8 mouse cellular contexts compared by ENCODE assay signal in genomic region chr7:97696506-97697254, GRCm38 (mm10). TPM values are rescaled to one million over a fixed set of nuclear protein-coding genes. Genes with fewer than 3 reads are reported as not detected.
DNase-seq lines count a peak whose midpoint lies in the region; ATAC-seq and TF ChIP-seq lines count a peak whose summit lies in the region.

TSS of gene Clns1a (plus strand) at chr7:97696634.

- dilution Hi-C loops in CH12.LX (cut with MboI; ENCODE audit: extremely low pct_ligation_motif_present, extremely low pct_unique_long_range_greater_than_20kb, low sequenced_read_pairs), result no loop called here

- no peak for TF ChIP-seq CTCF in CH12.LX (conservative IDR thresholded peaks at IDR 0.05 in 1 of 2, IDR thresholded peaks at IDR 0.05 in 1 of 2; ENCODE audit: low read depth in 2 of 2, low read length in 2 of 2)
- no peak for TF ChIP-seq CTCF in heart, postnatal 0 days (IDR thresholded peaks at IDR 0.05; ENCODE audit: low read depth)
- no peak for TF ChIP-seq CTCF in testis, adult 2 months (IDR thresholded peaks at IDR 0.05; ENCODE audit: control insufficient read depth, insufficient read depth, insufficient replicate concordance, low read depth, low read length)

- peak; percentile 99 for ATAC-seq in forebrain, embryonic 12.5 days (ENCODE audit: low FRiP score)
- peak; percentile 97 for ATAC-seq in heart, postnatal 0 days (ENCODE audit: insufficient read depth, low read depth)
- peak; percentile 98 for ATAC-seq in liver, embryonic 16.5 days (ENCODE audit: low read depth)
- peak; percentile 99 for ATAC-seq in neural tube, embryonic 13.5 days (ENCODE audit: low read depth)

- peak; percentile 95 for DNase-seq in CH12.LX (ENCODE audit: extremely low read depth)
- DNase-seq in c-Kit-positive CD71-positive TER-119-negative erythroid progenitor cells, embryonic 14.5 days (ENCODE audit: low read depth), result peak; percentile 76
- peak; percentile 93 for DNase-seq in heart, postnatal 0 days (ENCODE audit: low spot score)
- peak; percentile 96 to 97 for DNase-seq in kidney, postnatal 4 days

- peak within 1 kb of the TSS; percentile 31 for H3K27ac ChIP-seq in CH12.LX (ENCODE audit: insufficient read depth, low read depth)
- peak within 1 kb of the TSS; percentile 80 for H3K27ac ChIP-seq in forebrain, embryonic 12.5 days
- H3K27ac ChIP-seq in heart, postnatal 0 days (ENCODE audit: low read depth), result peak within 1 kb of the TSS; percentile 75
- peak within 1 kb of the TSS; percentile 63 for H3K27ac ChIP-seq in liver, embryonic 16.5 days (ENCODE audit: low read length)
- peak within 1 kb of the TSS; percentile 82 for H3K27ac ChIP-seq in neural tube, embryonic 13.5 days (replicated peaks)
- H3K27ac ChIP-seq in testis, adult 2 months (ENCODE audit: control insufficient read depth, insufficient read depth, low read depth, low read length), result peak within 1 kb of the TSS; percentile 46

- peaks cover 0 to 47% of the 10 kb centered on the region in 2 experiments; a peak in 2 of 4 replicates for H3K4me1 ChIP-seq in CH12.LX (ENCODE audit: control insufficient read depth in 1 of 2, insufficient read depth in 2 of 2)
- H3K4me1 ChIP-seq in forebrain, embryonic 12.5 days, result peaks cover 17% of the 10 kb centered on the region
- peaks cover 10% of the 10 kb centered on the region; the same call in 1 of the 2 replicates for H3K4me1 ChIP-seq in heart, postnatal 0 days (ENCODE audit: control insufficient read depth, insufficient read depth)
- peaks cover 10% of the 10 kb centered on the region for H3K4me1 ChIP-seq in liver, embryonic 16.5 days (ENCODE audit: control insufficient read depth, low read depth, low read length)
- peaks cover 19% of the 10 kb centered on the region for H3K4me1 ChIP-seq in neural tube, embryonic 13.5 days (replicated peaks)
- H3K4me1 ChIP-seq in testis, adult 2 months (ENCODE audit: control insufficient read depth, insufficient read depth, low read length), result peaks cover 3% of the 10 kb centered on the region

- in situ Hi-C loops in CH12.LX (cut with MboI; ENCODE audit: low pct_ligation_motif_present, low pct_unique_long_range_greater_than_20kb, low sequenced_read_pairs), result loop anchor here (25.0 kb wide), 1 partner anchor 259 kb away; no protein-coding TSS in a partner anchor

- H3K79me2 ChIP-seq in CH12.LX (replicated peaks; ENCODE audit: control insufficient read depth, extremely low read depth, insufficient read depth, poor library complexity, severe bottlenecking), result peaks cover 45% of the 10 kb centered on the region

- 0 out of 2 replicates have a peak, but pooled peaks have one; percentile 46 for TF ChIP-seq EP300 in CH12.LX (IDR thresholded peaks at IDR 0.05; ENCODE audit: low read length)
- TF ChIP-seq EP300 in heart, postnatal 0 days (IDR thresholded peaks at IDR 0.05; ENCODE audit: low read depth), result peak; percentile 69; the same call in 1 of the 2 replicates

- H3K27me3 ChIP-seq in CH12.LX (replicated peaks), result no peaks in the 10 kb centered on the region
- no peaks in the 10 kb centered on the region for H3K27me3 ChIP-seq in forebrain, embryonic 12.5 days
- no peaks in the 10 kb centered on the region for H3K27me3 ChIP-seq in heart, postnatal 0 days (ENCODE audit: control insufficient read depth, insufficient read depth, low read length)
- H3K27me3 ChIP-seq in liver, embryonic 16.5 days (ENCODE audit: control insufficient read depth, insufficient read depth, low read depth, low read length), result no peaks in the 10 kb centered on the region
- no peaks in the 10 kb centered on the region for H3K27me3 ChIP-seq in neural tube, embryonic 13.5 days
- no peaks in the 10 kb centered on the region for H3K27me3 ChIP-seq in testis, adult 2 months (ENCODE audit: control insufficient read depth, insufficient read depth, low read length)

- H3K4me2 ChIP-seq in CH12.LX (ENCODE audit: insufficient read depth, low read depth, poor library complexity, severe bottlenecking), result peak within 1 kb of the TSS; percentile 54
- H3K4me2 ChIP-seq in forebrain, embryonic 12.5 days, result peak within 1 kb of the TSS; percentile 85
- peak within 1 kb of the TSS; percentile 78 for H3K4me2 ChIP-seq in heart, postnatal 0 days (ENCODE audit: low read depth, low read length)
- H3K4me2 ChIP-seq in liver, embryonic 16.5 days (ENCODE audit: low read depth, low read length), result peak within 1 kb of the TSS; percentile 88
- H3K4me2 ChIP-seq in neural tube, embryonic 13.5 days, result peak within 1 kb of the TSS; percentile 83

- TF ChIP-seq POLR2A in CH12.LX (IDR thresholded peaks at IDR 0.05; ENCODE audit: low read depth, low read length), result peak; percentile 85
- peak; percentile 90 for TF ChIP-seq POLR2A in testis, adult 2 months (IDR thresholded peaks at IDR 0.05; ENCODE audit: control insufficient read depth, low read depth, low read length)

- TF ChIP-seq RAD21 in CH12.LX (IDR thresholded peaks at IDR 0.05; ENCODE audit: low read depth, low read length), result no peak

- H3K9ac ChIP-seq in CH12.LX (ENCODE audit: insufficient read depth, low read depth), result peak within 1 kb of the TSS; percentile 65
- H3K9ac ChIP-seq in forebrain, embryonic 12.5 days, result peak within 1 kb of the TSS; percentile 81
- peak within 1 kb of the TSS; percentile 88 for H3K9ac ChIP-seq in heart, postnatal 0 days (replicated peaks; ENCODE audit: low read depth, low read length)
- peak within 1 kb of the TSS; percentile 91 for H3K9ac ChIP-seq in liver, embryonic 16.5 days (ENCODE audit: low read depth, low read length)
- peak within 1 kb of the TSS; percentile 93 for H3K9ac ChIP-seq in neural tube, embryonic 13.5 days

- H3K36me3 ChIP-seq in CH12.LX (replicated peaks in 1 of 2; ENCODE audit: control insufficient read depth in 1 of 2, insufficient read depth in 1 of 2, low read length in 1 of 2), result peaks cover 2 to 49% of the 10 kb centered on the region in 2 experiments
- peaks cover 16% of the 10 kb centered on the region for H3K36me3 ChIP-seq in forebrain, embryonic 12.5 days (replicated peaks)
- H3K36me3 ChIP-seq in heart, postnatal 0 days (replicated peaks; ENCODE audit: control insufficient read depth, insufficient read depth, low read length), result no peaks in the 10 kb centered on the region; the same call in 1 of the 2 replicates
- no peaks in the 10 kb centered on the region for H3K36me3 ChIP-seq in liver, embryonic 16.5 days (ENCODE audit: control insufficient read depth, insufficient read depth)
- peaks cover 19% of the 10 kb centered on the region for H3K36me3 ChIP-seq in neural tube, embryonic 13.5 days
- no peaks in the 10 kb centered on the region; the same call in 1 of the 2 replicates for H3K36me3 ChIP-seq in testis, adult 2 months (ENCODE audit: control insufficient read depth, insufficient read depth, low read length)

- H3K9me3 ChIP-seq in CH12.LX (replicated peaks; ENCODE audit: low read length), result peaks cover 4% of the 10 kb centered on the region
- no peaks in the 10 kb centered on the region; the same call in 1 of the 2 replicates for H3K9me3 ChIP-seq in forebrain, embryonic 12.5 days
- H3K9me3 ChIP-seq in heart, postnatal 0 days (replicated peaks; ENCODE audit: control insufficient read depth, low read length), result no peaks in the 10 kb centered on the region
- no peaks in the 10 kb centered on the region for H3K9me3 ChIP-seq in liver, embryonic 16.5 days (replicated peaks; ENCODE audit: control insufficient read depth, low read length)
- no peaks in the 10 kb centered on the region for H3K9me3 ChIP-seq in neural tube, embryonic 13.5 days

- peak within 1 kb of the TSS; percentile 74 to 99 (median 89) for H3K4me3 ChIP-seq in CH12.LX (replicated peaks in 1 of 3; ENCODE audit: low read depth in 2 of 3, low read length in 2 of 3, poor library complexity in 1 of 3)
- H3K4me3 ChIP-seq in forebrain, embryonic 12.5 days (replicated peaks), result peak within 1 kb of the TSS; percentile 94
- H3K4me3 ChIP-seq in heart, postnatal 0 days (ENCODE audit: low read depth, low read length), result peak within 1 kb of the TSS; percentile 96
- peak within 1 kb of the TSS; percentile 93 for H3K4me3 ChIP-seq in liver, embryonic 16.5 days (ENCODE audit: low read depth, low read length)
- peak within 1 kb of the TSS; percentile 99 for H3K4me3 ChIP-seq in neural tube, embryonic 13.5 days
- peak within 1 kb of the TSS; percentile 93 for H3K4me3 ChIP-seq in testis, adult 2 months (ENCODE audit: control insufficient read depth, low read depth, low read length)

- WGBS in forebrain, embryonic 12.5 days, result under 1% methylated on average over 63 of the region's 63 CpGs
- WGBS in heart, postnatal 0 days, result under 1% methylated on average over 63 of the region's 63 CpGs
- under 1% methylated on average over 63 of the region's 63 CpGs for WGBS in liver, embryonic 16.5 days (ENCODE audit: insufficient replicate concordance)
- WGBS in neural tube, embryonic 13.5 days, result under 1% methylated on average over 63 of the region's 63 CpGs

TF ChIP-seq in CH12.LX, 34 proteins besides CTCF, POLR2A, EP300 and RAD21 (continues in another document):
- TF ChIP-seq TBP (conservative IDR thresholded peaks at IDR 0.05; ENCODE audit: low read depth, low read length) (peak; percentile 81), SMC3 (IDR thresholded peaks at IDR 0.05; ENCODE audit: low read depth, low read length) (no peak), ZC3H11A (IDR thresholded peaks at IDR 0.05; ENCODE audit: low read depth, low read length) (no peak), E2F4 (IDR thresholded peaks at IDR 0.05; ENCODE audit: insufficient replicate concordance, low read depth, low read length) (peak; percentile 87; the same call in 1 of the 2 replicates), GABPA (IDR thresholded peaks at IDR 0.05; ENCODE audit: insufficient replicate concordance, low read depth, low read length) (peak; percentile 55; the same call in 1 of the 2 replicates), UBTF (IDR thresholded peaks at IDR 0.05; ENCODE audit: low read depth, low read length) (peak; percentile 33; the same call in 1 of the 2 replicates), ZNF384 (IDR thresholded peaks at IDR 0.05; ENCODE audit: low read depth, low read length) (no peak), JUN (IDR thresholded peaks at IDR 0.05; ENCODE audit: insufficient read depth, low read depth, low read length) (no peak), BHLHE40 (IDR thresholded peaks at IDR 0.05; ENCODE audit: low read depth, low read length) (peak; percentile 96), CHD2 (IDR thresholded peaks at IDR 0.05; ENCODE audit: low read length) (peak; percentile 94), IRF4 (IDR thresholded peaks at IDR 0.05; ENCODE audit: low read depth, low read length) (peak; percentile 77; the same call in 1 of the 2 replicates)

RNA-seq across cellular contexts. Expression of gene Clns1a, which starts in this region (rescaled TPM):
- total RNA-seq in CH12.LX (2012; rRNA removed) (140 and 172 TPM in 2 replicates), CH12.LX (2014; rRNA removed) (305 and 306 TPM in 2 replicates)
- 240 and 284 TPM in 2 replicates for polyA plus RNA-seq in CH12.LX (2012; ENCODE audit: insufficient read length, low read depth)
- 216 and 226 TPM in 2 replicates for polyA plus RNA-seq in forebrain, embryonic 12.5 days (2016; fragmentation: Nextera tagmentation; extraction: Ambion mirVana)
- total RNA-seq in heart, postnatal 0 days (2014; rRNA removed; ENCODE audit: low replicate concordance), result 37.1 and 42.0 TPM in 2 replicates
- 60.5 and 63.7 TPM in 2 replicates for polyA plus RNA-seq in heart, postnatal 0 days (2015; fragmentation: Nextera tagmentation; extraction: Ambion mirVana)
- polyA plus RNA-seq in liver, embryonic 16.5 days (2015; fragmentation: Nextera tagmentation; extraction: Ambion mirVana), result 50.8 and 56.1 TPM in 2 replicates
- polyA plus RNA-seq in neural tube, embryonic 13.5 days (2015; fragmentation: Nextera tagmentation; extraction: Ambion mirVana), result 193 and 209 TPM in 2 replicates
- polyA plus RNA-seq in testis, adult 2 months (2012; rRNA removed), result 23.8 and 28.2 TPM in 2 replicates

Comparison
In these comparisons a context has a peak if more than half of its experiments do, and no peak if none do; other contexts are left out.
1. Peak in every context shown above with its lines: DNase-seq, ATAC-seq, H3K4me3 ChIP-seq and H3K27ac ChIP-seq.
2. H3K27ac ChIP-seq: peak in every context shown above with its lines; median percentile 82 in neural tube, embryonic 13.5 days; 80 in forebrain, embryonic 12.5 days; 75 in heart, postnatal 0 days; 63 in liver, embryonic 16.5 days; 46 in testis, adult 2 months; 31 in CH12.LX.